Mouse (Mus musculus) MEL (cell line): ENCODE data around the gene Setdb2.

Source experiments
- CTCF ChIP-seq, 3 experiments: IDR thresholded peaks in 2 of 3; conservative IDR thresholded peaks in 1 of 3; 2 replicates each; pipeline ENCODE4 v1.5.1; 2011 to 2012; ENCODE audit warnings: low read length in 3 of 3, low read depth in 2 of 3, mild to moderate bottlenecking in 2 of 3, improper control_type of control experiment in 1 of 3, inconsistent platforms in 1 of 3, mixed read lengths in 1 of 3, moderate library complexity in 1 of 3; ENCODE audit not compliant: control insufficient read depth in 1 of 3, insufficient read depth in 1 of 3, poor library complexity in 1 of 3, severe bottlenecking in 1 of 3
- EP300 ChIP-seq, 2 experiments: IDR thresholded peaks; 2 replicates each; pipeline ENCODE4 v1.6.1; 2011; ENCODE audit warnings: improper control_type of control experiment in 2 of 2, low read length in 2 of 2, low read depth in 1 of 2, mild to moderate bottlenecking in 1 of 2
- GABPA ChIP-seq: IDR thresholded peaks from 2 replicates; pipeline ENCODE4 v1.6.1; 2012; ENCODE audit warnings: low read depth, mild to moderate bottlenecking, inconsistent platforms, low read length, improper control_type of control experiment, moderate library complexity
- MAX ChIP-seq: IDR thresholded peaks from 2 replicates; pipeline ENCODE4 v1.6.1; 2011; ENCODE audit warnings: low read length, improper control_type of control experiment
- MAZ ChIP-seq: IDR thresholded peaks from 2 replicates; pipeline ENCODE4 v1.6.1; 2012; ENCODE audit warnings: low read depth, mild to moderate bottlenecking, inconsistent platforms, low read length, improper control_type of control experiment
- POLR2A ChIP-seq, 2 experiments: IDR thresholded peaks; 2 replicates each; pipeline ENCODE4 v1.6.1; 2011 to 2012; ENCODE audit warnings: low read length in 2 of 2, mild to moderate bottlenecking in 2 of 2, control low read depth in 1 of 2, improper control_type of control experiment in 1 of 2, low read depth in 1 of 2, moderate library complexity in 1 of 2; ENCODE audit not compliant: control insufficient read depth in 1 of 2, insufficient read depth in 1 of 2, poor library complexity in 1 of 2
- UBTF ChIP-seq: IDR thresholded peaks from 2 replicates; pipeline ENCODE4 v1.6.1; 2012; ENCODE audit warnings: low read depth, mild to moderate bottlenecking, inconsistent platforms, low read length, improper control_type of control experiment, moderate library complexity, borderline replicate concordance; ENCODE audit not compliant: insufficient read depth
- USF1 ChIP-seq: IDR thresholded peaks from 2 replicates; pipeline ENCODE4 v1.6.1; 2014; ENCODE audit warnings: low read depth, mild to moderate bottlenecking, inconsistent platforms, low read length, improper control_type of control experiment, moderate library complexity
- ZMIZ1 ChIP-seq: IDR thresholded peaks from 2 replicates; pipeline ENCODE4 v1.6.1; 2012; ENCODE audit warnings: low read depth, mild to moderate bottlenecking, inconsistent platforms, low read length, improper control_type of control experiment, moderate library complexity

GRCm38 (mm10) chr14:59440558-59441471, at the start of gene Setdb2, which contains the start of gene Cab39l:
- TF ChIP-seq CTCF (IDR thresholded peaks at IDR 0.05 in 2 of 3, conservative IDR thresholded peaks at IDR 0.05 in 1 of 3; ENCODE audit: control insufficient read depth in 1 of 3, insufficient read depth in 1 of 3, low read depth in 2 of 3, low read length in 3 of 3, poor library complexity in 1 of 3, severe bottlenecking in 1 of 3) (no peak), POLR2A (IDR thresholded peaks at IDR 0.05; ENCODE audit: control insufficient read depth in 1 of 2, insufficient read depth in 1 of 2, low read depth in 1 of 2, low read length in 2 of 2, poor library complexity in 1 of 2) (peak; percentile 86 to 94), MAX (peak; percentile 66; the same call in 1 of the 2 replicates), EP300 (IDR thresholded peaks at IDR 0.05; ENCODE audit: low read depth in 1 of 2, low read length in 2 of 2) (0 out of 4 replicates have a peak, but pooled peaks of 1 of the 2 experiments have one; percentile 18), ZMIZ1 (peak; percentile 94), MAZ (peak; percentile 50; the same call in 1 of the 2 replicates), UBTF (no peak), GABPA (no peak), USF1 (no peak)
